Mouse (Mus musculus) hindbrain, embryonic 12.5 days (tissue): ENCODE measurements around the gene Zfp169. TPM values are rescaled to one million over a fixed set of nuclear protein-coding genes. Genes with fewer than 3 reads are reported as not detected.
A peak's percentile ranks its signal among the peaks of the same experiment; 100 is the strongest.
"Not testable (repeated sequence)": the region's sequence is repeated elsewhere in the genome, so short reads cannot be mapped to it uniquely, and the experiment has no call there.

Source experiments
- ATAC-seq: fragments of 200-750 bp; cut with Nextera tagmentation; 2 replicates; pipeline ENCODE4 v1.8.0; 2017; ENCODE audit warnings: moderate TSS enrichment; ENCODE audit not compliant: low FRiP score
- H3K27ac ChIP-seq: fragments of 300-500 bp; sonication (generic); 2 replicates; pipeline ENCODE4 v1.5.1; 2016; ENCODE audit warnings: mild to moderate bottlenecking
- H3K27me3 ChIP-seq: fragments of 300-500 bp; sonication (generic); 2 replicates; pipeline ENCODE4 v1.6.1; 2016; ENCODE audit warnings: mild to moderate bottlenecking
- H3K36me3 ChIP-seq: fragments of 300-500 bp; sonication (generic); 2 replicates; pipeline ENCODE4 v1.6.1; 2016; ENCODE audit warnings: mild to moderate bottlenecking
- H3K4me1 ChIP-seq: fragments of 300-500 bp; sonication (generic); 2 replicates; pipeline ENCODE4 v1.6.1; 2016
- H3K4me2 ChIP-seq: fragments of 300-500 bp; sonication (generic); replicated peaks from 2 replicates; pipeline ENCODE4 v1.6.1; 2016; ENCODE audit warnings: mild to moderate bottlenecking
- H3K4me3 ChIP-seq: fragments of 300-500 bp; sonication (generic); 2 replicates; pipeline ENCODE4 v1.5.1; 2016; ENCODE audit warnings: mild to moderate bottlenecking
- H3K9ac ChIP-seq: fragments of 300-500 bp; sonication (generic); 2 replicates; pipeline ENCODE4 v1.6.1; 2016; ENCODE audit warnings: mild to moderate bottlenecking, moderate library complexity
- H3K9me3 ChIP-seq: fragments of 300-500 bp; sonication (generic); replicated peaks from 2 replicates; pipeline ENCODE4 v1.6.1; 2016; ENCODE audit warnings: mild to moderate bottlenecking
- WGBS: fragments of 180-500 bp; shearing (Covaris S2); methylation state at CpG from one replicate; pipeline ENCODE4 v1.1.7; 2016; 5-methylcytosine and 5-hydroxymethylcytosine counted together
- polyA plus RNA-seq: library from polyadenylated mRNA; unstranded; fragments of >200 nt; fragmentation: Nextera tagmentation; extraction: Ambion mirVana; gene quantifications from 2 replicates; pipeline ENCODE4 v1.2.1, GENCODE M21; 2016

The Zfp169 gene
- polyA plus RNA-seq, 1 experiment from 2014 or later, result 7.4 TPM

DNA sequence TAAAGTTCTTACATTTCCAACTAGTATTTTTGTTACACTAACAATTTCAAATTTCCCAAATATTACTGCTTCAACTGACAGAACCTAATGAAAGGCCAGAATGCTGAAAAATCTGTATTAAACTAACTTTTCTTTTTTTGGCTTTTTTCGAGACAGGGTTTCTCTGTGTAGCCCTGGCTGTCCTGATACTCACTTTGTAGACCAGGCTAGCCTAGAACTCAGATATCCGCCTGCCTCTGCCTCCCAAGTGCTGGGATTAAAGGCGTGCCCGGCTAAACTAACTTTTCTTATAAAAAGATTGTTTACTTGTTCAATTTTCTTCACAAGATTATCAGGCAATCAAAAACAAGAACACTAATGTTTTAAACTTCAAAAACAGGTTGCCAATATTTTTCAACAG is 31.6 kb upstream of the Zfp169 start:
- ATAC-seq, result no peak
- H3K4me3 ChIP-seq, result peak overlapping the region; percentile 82
- 54% methylated on average over 4 of the region's 4 CpGs for WGBS
- H3K4me1 ChIP-seq, result peaks cover 21% of the 10 kb centered on the region
- no peak overlapping the region for H3K27ac ChIP-seq
- no peaks in the 10 kb centered on the region for H3K27me3 ChIP-seq
- no peaks in the 10 kb centered on the region for H3K36me3 ChIP-seq
- peak overlapping the region; percentile 70 for H3K4me2 ChIP-seq
- no peaks in the 10 kb centered on the region for H3K9me3 ChIP-seq
- H3K9ac ChIP-seq, result 0 out of 2 replicates have a peak overlapping the region, but pooled peaks have one; percentile 88

DNA sequence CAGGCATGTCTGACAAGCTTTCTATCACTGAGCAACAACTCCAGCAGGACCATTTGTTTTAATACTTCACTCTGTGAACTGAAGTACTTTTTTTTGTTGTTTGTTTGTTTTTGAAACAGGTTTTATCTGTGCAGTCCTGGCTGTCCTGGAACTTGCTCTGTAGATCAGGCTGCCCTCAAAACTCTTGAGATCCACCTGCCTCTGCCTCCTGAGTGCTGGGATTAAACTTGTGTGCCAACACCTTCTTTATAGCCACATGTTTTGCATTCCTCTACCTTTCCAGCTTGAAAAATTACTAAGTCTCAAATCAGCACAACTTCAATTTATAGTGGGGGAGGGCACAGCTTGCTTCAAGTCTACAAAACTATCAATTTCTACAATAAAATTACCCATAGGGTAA is 31.1 kb upstream of the Zfp169 start:
- peak overlapping the region; percentile 70 for H3K4me2 ChIP-seq
- H3K4me3 ChIP-seq, result no peak overlapping the region; the same call in 1 of the 2 replicates
- H3K9me3 ChIP-seq, result no peaks in the 10 kb centered on the region
- no peak overlapping the region for H3K9ac ChIP-seq
- no peak overlapping the region for H3K27ac ChIP-seq
- no peak for ATAC-seq
- no peaks in the 10 kb centered on the region for H3K27me3 ChIP-seq
- no peaks in the 10 kb centered on the region for H3K36me3 ChIP-seq
- H3K4me1 ChIP-seq, result peaks cover 21% of the 10 kb centered on the region

DNA sequence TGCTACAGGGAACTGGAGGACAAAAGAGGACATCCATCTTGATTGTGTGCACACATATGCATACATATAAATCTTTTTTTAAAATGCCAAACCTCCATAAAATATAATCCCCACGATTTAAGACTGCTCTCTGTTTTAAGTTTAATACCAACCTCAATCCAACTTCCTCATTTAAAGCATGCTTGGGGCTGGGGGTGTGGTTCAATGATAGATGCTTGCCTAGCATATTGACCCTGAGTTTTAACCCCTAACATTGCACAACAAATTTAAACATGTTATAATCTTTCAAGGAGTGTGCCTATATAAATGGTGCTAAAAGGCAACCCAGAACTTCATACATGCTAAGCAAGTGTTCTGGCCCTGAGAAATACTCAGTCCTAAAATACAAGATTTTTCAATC is 27.2 kb upstream of the Zfp169 start:
- Histone ChIP-seq H3K9me3 (no peaks in the 10 kb centered on the region), H3K4me1 (peaks cover 21% of the 10 kb centered on the region), H3K4me3 (no peak overlapping the region), H3K9ac (no peak overlapping the region), H3K27me3 (no peaks in the 10 kb centered on the region), H3K4me2 (no peak overlapping the region), H3K36me3 (0 out of 2 replicates have a peak, but pooled peaks cover 8% of the 10 kb centered on the region), H3K27ac (no peak overlapping the region)
- WGBS, result 81% methylated on average over 1 of the region's 1 CpGs
- ATAC-seq, result no peak

DNA sequence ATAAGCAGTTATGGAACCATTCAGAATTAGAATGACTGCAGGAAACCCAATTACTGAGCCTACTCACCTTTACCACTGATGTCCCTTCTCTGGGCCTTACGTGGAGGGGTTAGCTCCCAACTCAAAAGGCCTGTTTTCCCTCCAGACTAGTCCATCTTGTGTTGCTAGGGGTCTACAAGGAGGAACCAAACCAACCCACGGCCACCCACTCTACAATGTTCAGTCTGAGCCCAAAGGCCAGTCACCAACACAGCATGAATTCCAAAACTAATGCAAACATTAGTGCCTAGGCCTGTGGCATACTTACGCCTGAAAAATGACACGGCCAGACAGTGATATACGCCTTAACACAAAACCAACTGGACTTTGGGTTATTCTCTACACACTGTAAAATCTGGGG is 20.2 kb upstream of the Zfp169 start:
- Histone ChIP-seq H3K27ac (no peak overlapping the region), H3K27me3 (no peaks in the 10 kb centered on the region), H3K36me3 (0 out of 2 replicates have a peak, but pooled peaks cover 10% of the 10 kb centered on the region), H3K4me2 (no peak overlapping the region), H3K9me3 (no peaks in the 10 kb centered on the region), H3K4me3 (no peak overlapping the region), H3K9ac (no peak overlapping the region), H3K4me1 (no peaks in the 10 kb centered on the region)
- 84% methylated on average over 5 of the region's 5 CpGs for WGBS
- ATAC-seq, result no peak

DNA sequence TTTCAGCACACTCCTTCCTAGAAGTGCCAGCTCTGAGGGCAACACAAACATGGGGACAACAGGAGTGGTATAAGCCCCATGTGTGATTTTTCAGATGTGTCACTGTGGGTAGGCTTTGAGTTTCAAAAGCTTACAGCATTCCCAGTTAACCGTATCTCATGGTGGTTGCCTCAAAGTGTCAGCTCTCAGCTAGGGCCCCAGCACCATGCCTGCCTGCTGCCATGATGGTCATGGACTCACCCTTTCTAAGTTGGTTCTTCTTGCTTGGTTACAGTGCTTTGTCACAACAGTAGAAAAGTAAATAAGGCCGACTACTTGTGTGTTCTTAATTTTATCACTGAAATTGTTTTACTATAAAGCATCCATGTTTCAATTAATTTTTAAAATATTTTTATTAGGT is 18.2 kb upstream of the Zfp169 start:
- Histone ChIP-seq H3K4me1 (no peaks in the 10 kb centered on the region), H3K36me3 (0 out of 2 replicates have a peak, but pooled peaks cover 6% of the 10 kb centered on the region), H3K4me3 (no peak overlapping the region), H3K9me3 (no peaks in the 10 kb centered on the region), H3K27me3 (no peaks in the 10 kb centered on the region), H3K4me2 (no peak overlapping the region), H3K27ac (no peak overlapping the region), H3K9ac (no peak overlapping the region)
- ATAC-seq, result no peak
- WGBS, result 84% methylated on average over 2 of the region's 2 CpGs

DNA sequence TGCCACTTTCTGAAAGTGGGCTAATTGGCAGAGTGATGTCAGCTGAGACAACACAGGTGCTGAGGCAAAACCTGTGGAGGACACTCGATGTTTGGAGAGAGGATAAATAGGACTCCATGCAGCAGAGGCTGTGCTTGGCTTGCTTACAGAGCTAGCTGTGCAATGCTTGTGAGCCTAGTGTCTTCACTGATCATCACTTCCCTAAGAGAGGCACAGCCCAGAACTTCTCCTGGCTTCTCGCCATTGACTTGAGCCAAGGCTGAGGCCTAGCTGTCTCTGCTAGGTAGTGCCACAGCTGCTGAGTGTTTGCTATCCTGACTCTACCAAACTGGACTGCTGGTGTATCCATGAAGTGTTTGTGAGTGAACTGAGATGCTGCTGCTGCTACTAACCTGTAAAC is 17.4 kb upstream of the Zfp169 start:
- WGBS, result 69% methylated on average over 2 of the region's 2 CpGs
- H3K4me3 ChIP-seq, result no peak overlapping the region
- H3K9ac ChIP-seq, result no peak overlapping the region
- no peak overlapping the region for H3K4me2 ChIP-seq
- no peak overlapping the region for H3K27ac ChIP-seq
- 0 out of 2 replicates have a peak, but pooled peaks cover 3% of the 10 kb centered on the region for H3K36me3 ChIP-seq
- no peaks in the 10 kb centered on the region for H3K4me1 ChIP-seq
- no peaks in the 10 kb centered on the region for H3K9me3 ChIP-seq
- ATAC-seq, result 0 out of 2 replicates have a peak, but pooled peaks have one; percentile 16
- H3K27me3 ChIP-seq, result no peaks in the 10 kb centered on the region

DNA sequence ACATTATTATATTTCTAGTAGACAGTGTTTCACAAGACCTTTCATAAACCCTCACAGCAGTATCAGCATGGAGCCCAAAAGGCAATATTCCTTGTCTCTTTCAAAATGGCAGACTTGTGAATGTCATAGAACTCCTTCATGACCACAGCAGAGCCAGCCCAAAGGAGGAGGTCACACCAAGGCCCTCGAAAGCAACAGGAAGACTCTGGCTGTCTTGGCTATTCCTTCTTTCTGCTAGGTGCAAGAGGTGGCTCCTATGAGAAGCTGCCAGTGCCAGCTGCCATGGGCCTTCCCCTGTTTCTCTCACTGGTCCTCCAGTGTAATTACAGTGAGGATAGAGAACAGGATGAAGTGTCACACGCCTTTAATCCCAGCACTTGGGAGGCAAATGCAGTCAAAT is 15.8 kb upstream of the Zfp169 start:
- no peak overlapping the region for H3K27ac ChIP-seq
- H3K9me3 ChIP-seq, result no peaks in the 10 kb centered on the region
- no peaks in the 10 kb centered on the region for H3K27me3 ChIP-seq
- ATAC-seq, result no peak
- 51% methylated on average over 2 of the region's 2 CpGs for WGBS
- no peak overlapping the region for H3K4me3 ChIP-seq
- no peak overlapping the region for H3K9ac ChIP-seq
- H3K4me2 ChIP-seq, result no peak overlapping the region
- H3K4me1 ChIP-seq, result no peaks in the 10 kb centered on the region
- no peaks in the 10 kb centered on the region for H3K36me3 ChIP-seq

DNA sequence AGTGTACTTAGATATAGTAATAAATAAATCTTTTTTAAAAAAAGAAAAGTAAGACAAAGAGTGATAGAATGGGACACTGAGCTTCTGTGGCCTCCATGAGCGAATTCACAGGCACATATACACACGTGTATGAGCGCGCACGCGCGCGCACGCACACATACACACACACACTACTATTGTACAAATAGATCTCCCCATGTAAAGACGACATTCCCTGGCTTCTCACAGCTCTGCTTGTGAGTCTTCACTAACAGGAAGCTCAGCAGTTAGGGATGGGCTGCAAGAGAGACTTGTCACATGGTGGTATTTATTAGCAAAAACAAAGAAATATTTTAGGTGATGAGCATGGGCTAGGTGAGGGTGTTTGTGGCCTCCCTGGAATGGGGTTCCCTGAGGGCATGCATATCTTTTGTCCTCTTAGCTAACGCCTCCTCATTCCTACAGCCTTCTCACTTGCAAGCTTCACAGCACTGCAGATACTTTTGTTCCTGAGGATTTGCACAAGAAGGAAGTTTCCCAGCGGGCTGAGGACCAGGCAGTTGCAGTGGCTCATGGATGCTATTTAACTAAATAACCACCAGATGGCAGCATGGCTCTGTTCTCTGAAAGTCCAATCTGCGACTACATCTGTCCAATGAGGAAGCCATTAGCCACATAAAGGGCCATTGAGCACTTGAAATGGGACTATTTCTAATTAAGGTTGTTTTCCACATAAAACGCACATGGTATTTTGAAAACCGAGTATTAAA is 15.0 kb upstream of the Zfp169 start:
- ATAC-seq, result peak; percentile 72
- Histone ChIP-seq H3K9me3 (no peaks in the 10 kb centered on the region), H3K4me2 (no peak overlapping the region), H3K4me1 (no peaks in the 10 kb centered on the region), H3K27me3 (no peaks in the 10 kb centered on the region), H3K9ac (no peak overlapping the region), H3K4me3 (no peak overlapping the region), H3K27ac (no peak overlapping the region), H3K36me3 (no peaks in the 10 kb centered on the region)
- WGBS, result 55% methylated on average over 15 of the region's 15 CpGs

DNA sequence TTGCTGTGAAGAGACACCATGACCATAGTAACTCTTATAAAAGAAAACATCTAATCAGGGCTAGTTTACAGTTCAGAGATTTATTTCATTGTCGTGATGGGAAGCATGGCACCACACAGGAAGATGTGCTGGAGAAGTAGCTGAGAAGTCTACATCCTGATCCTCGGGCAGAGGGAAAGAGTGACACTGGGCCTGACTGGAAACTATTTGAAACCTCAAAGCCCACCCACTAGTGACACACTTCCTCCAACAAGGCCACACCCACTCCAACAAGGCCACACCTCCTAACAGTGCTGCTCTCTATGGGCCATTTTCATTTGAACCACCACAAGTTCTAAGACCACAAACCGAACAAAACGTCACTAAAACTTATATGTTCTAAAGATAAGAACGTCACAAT is 12.5 kb upstream of the Zfp169 start:
- H3K27ac ChIP-seq, result no peak overlapping the region
- 83% methylated on average over 5 of the region's 5 CpGs for WGBS
- H3K36me3 ChIP-seq, result no peaks in the 10 kb centered on the region
- no peaks in the 10 kb centered on the region for H3K4me1 ChIP-seq
- H3K9me3 ChIP-seq, result 0 out of 2 replicates have a peak, but pooled peaks cover 2% of the 10 kb centered on the region
- no peak overlapping the region for H3K4me2 ChIP-seq
- ATAC-seq, result no peak
- no peak overlapping the region for H3K4me3 ChIP-seq
- H3K27me3 ChIP-seq, result no peaks in the 10 kb centered on the region
- H3K9ac ChIP-seq, result no peak overlapping the region

DNA sequence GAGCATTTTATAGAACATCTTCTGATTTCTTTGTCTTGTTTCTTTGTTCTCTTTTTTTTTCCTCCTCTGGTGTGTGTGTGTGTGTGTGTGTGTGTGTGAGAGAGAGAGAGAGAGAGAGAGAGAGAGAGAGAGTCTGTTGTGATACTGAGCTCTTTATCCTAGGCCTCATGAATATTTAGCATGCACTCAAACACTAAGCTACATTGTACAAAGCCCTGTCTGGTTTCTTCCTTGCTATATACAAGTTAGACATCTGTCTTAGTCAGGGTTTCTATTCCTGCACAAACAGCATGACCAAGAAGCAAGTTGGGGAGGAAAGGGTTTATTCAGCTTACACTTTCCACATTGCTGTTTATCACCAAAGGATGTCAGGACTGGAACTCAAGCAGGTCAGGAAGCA is 5.9 kb upstream of the Zfp169 start:
- not testable (repeated sequence) for ATAC-seq, H3K4me1 ChIP-seq, H3K9ac ChIP-seq, H3K36me3 ChIP-seq, H3K27me3 ChIP-seq, H3K4me3 ChIP-seq, H3K27ac ChIP-seq, H3K4me2 ChIP-seq
- peaks cover 15% of the 10 kb centered on the region; the same call in 1 of the 2 replicates for H3K9me3 ChIP-seq

DNA sequence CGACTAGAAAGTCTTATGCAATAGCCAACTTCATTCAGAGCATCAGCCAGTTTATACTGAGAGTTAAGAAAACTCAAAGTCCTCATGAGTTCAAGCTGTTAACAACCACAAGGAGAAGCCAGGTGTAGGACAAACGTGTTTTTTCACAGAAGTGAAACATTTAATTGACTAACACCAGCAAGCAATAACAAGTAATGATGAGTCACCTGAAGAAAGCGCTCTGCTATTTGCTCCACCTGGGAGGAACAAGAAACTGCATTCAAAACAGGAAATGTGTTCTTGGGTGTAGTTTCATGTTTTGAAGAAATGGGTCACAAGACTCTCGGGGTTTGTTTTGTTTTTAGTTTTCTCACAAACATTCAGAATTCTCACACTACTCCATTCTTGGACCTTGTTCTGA is 2.6 kb upstream of the Zfp169 start:
- WGBS, result 90% methylated on average over 4 of the region's 4 CpGs
- no peak overlapping the region for H3K27ac ChIP-seq
- peaks cover 9% of the 10 kb centered on the region for H3K4me1 ChIP-seq
- no peak overlapping the region for H3K4me2 ChIP-seq
- no peaks in the 10 kb centered on the region for H3K36me3 ChIP-seq
- H3K4me3 ChIP-seq, result no peak overlapping the region
- H3K9me3 ChIP-seq, result peaks cover 14% of the 10 kb centered on the region; the same call in 1 of the 2 replicates
- no peak overlapping the region for H3K9ac ChIP-seq
- no peak for ATAC-seq
- H3K27me3 ChIP-seq, result no peaks in the 10 kb centered on the region

DNA sequence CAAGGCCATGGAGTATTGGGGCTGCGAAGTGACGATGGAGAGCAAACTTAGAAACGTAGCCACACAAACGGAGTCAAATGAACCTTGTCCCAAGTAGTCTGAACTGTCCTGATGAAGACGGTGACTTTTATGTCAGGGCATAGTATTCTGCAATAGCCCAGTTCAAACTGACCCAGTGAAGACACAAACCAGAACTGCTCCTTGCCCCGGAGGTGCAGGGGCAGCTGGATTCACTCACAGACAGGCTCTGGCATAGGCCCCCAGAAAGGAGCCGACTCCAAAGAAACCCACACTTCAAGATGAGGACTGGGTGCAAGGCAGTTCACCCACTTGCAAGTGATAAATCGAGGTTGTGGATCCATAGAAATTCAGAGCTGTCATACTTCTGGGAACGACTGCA is 4.6 kb downstream of the Zfp169 start:
- no peaks in the 10 kb centered on the region for H3K9me3 ChIP-seq
- no peak for ATAC-seq
- H3K4me3 ChIP-seq, result no peak overlapping the region
- no peak overlapping the region for H3K4me2 ChIP-seq
- H3K36me3 ChIP-seq, result peaks cover 26% of the 10 kb centered on the region
- H3K27ac ChIP-seq, result no peak overlapping the region
- H3K27me3 ChIP-seq, result no peaks in the 10 kb centered on the region
- 93% methylated on average over 9 of the region's 9 CpGs for WGBS
- no peak overlapping the region for H3K9ac ChIP-seq
- H3K4me1 ChIP-seq, result peaks cover 9% of the 10 kb centered on the region

DNA sequence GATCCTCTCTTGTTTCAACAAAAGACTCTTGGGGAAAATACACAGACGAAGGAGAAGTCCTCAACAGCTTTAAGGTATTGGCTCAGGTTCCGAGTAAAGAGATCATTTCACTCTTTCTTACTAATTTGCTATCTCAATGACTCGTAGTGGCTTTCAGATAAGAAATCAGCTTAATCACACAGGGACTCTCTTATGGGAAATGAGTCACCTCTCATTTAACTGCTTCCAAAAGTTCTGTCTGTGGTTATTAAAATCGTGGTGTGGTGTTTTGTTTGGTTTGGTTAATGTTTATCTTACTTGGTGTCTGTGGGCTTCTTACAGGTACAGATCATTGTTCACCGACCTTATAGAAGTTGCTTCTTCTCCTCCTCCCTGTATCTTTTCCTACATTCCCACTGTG is 10.8 kb downstream of the Zfp169 start:
- H3K9ac ChIP-seq, result no peak overlapping the region
- H3K4me1 ChIP-seq, result 0 out of 2 replicates have a peak, but pooled peaks cover 4% of the 10 kb centered on the region
- 90% methylated on average over 5 of the region's 5 CpGs for WGBS
- H3K27me3 ChIP-seq, result no peaks in the 10 kb centered on the region
- peaks cover 42% of the 10 kb centered on the region for H3K36me3 ChIP-seq
- H3K27ac ChIP-seq, result no peak overlapping the region
- ATAC-seq, result no peak
- H3K9me3 ChIP-seq, result 0 out of 2 replicates have a peak, but pooled peaks cover 3% of the 10 kb centered on the region
- no peak overlapping the region for H3K4me3 ChIP-seq
- H3K4me2 ChIP-seq, result no peak overlapping the region
